Mouse (Mus musculus) stomach, postnatal 0 days (tissue): ENCODE results near the gene Dohh. TPM values are rescaled to one million over a fixed set of nuclear protein-coding genes. Genes with fewer than 3 reads are reported as not detected.

Experiments used
- ATAC-seq: fragments of 200-750 bp; cut with Nextera tagmentation; 2 replicates; pipeline ENCODE4 v1.8.0; 2017; ENCODE audit not compliant: low FRiP score, low TSS enrichment
- DNase-seq: peaks from one replicate; pipeline ENCODE4 v3.0.0-alpha.2; 2016; ENCODE audit warnings: low spot score
- H3K27ac ChIP-seq: fragments of 300-500 bp; sonication (generic); replicated peaks from 2 replicates; pipeline ENCODE4 v1.5.1; 2014; ENCODE audit warnings: mild to moderate bottlenecking, control low read depth
- H3K27me3 ChIP-seq: fragments of 300-500 bp; sonication (generic); 2 replicates; pipeline ENCODE4 v1.6.1; 2014; ENCODE audit warnings: low read length; ENCODE audit not compliant: control insufficient read depth, insufficient read depth
- H3K36me3 ChIP-seq: fragments of 300-500 bp; sonication (generic); 2 replicates; pipeline ENCODE4 v1.6.1; 2014; ENCODE audit warnings: low read length, mixed read lengths; ENCODE audit not compliant: control insufficient read depth, insufficient read depth
- H3K4me1 ChIP-seq: fragments of 300-500 bp; sonication (generic); replicated peaks from 2 replicates; pipeline ENCODE4 v1.6.1; 2014; ENCODE audit warnings: antibody characterized with exemption; ENCODE audit not compliant: control insufficient read depth, insufficient read depth
- H3K4me2 ChIP-seq: fragments of 300-500 bp; sonication (generic); replicated peaks from 2 replicates; pipeline ENCODE4 v1.6.1; 2014; ENCODE audit warnings: low read depth, mild to moderate bottlenecking, control low read depth, moderate library complexity
- H3K4me3 ChIP-seq: fragments of 300-500 bp; sonication (generic); 2 replicates; pipeline ENCODE4 v1.5.1; 2014; ENCODE audit warnings: low read depth, low read length, control low read depth
- H3K9ac ChIP-seq: fragments of 300-500 bp; sonication (generic); 2 replicates; pipeline ENCODE4 v1.6.1; 2014; ENCODE audit warnings: mild to moderate bottlenecking, low read length, control low read depth, mixed read lengths
- H3K9me3 ChIP-seq: fragments of 300-500 bp; sonication (generic); 2 replicates; pipeline ENCODE4 v1.6.1; 2016; ENCODE audit warnings: low read length; ENCODE audit not compliant: control insufficient read depth
- CTCF ChIP-seq: IDR thresholded peaks from 2 replicates; pipeline ENCODE4 v1.5.1; 2016; ENCODE audit warnings: antibody characterized with exemption, low read depth, mild to moderate bottlenecking, moderate library complexity
- EP300 ChIP-seq: optimal IDR thresholded peaks from 2 replicates; pipeline ENCODE3; 2016; ENCODE audit warnings: antibody characterized with exemption
- WGBS: fragments of 180-500 bp; shearing (Covaris S2); extraction: QIAGEN DNeasy Blood & Tissue Kit; methylation state at CpG from one replicate; pipeline ENCODE4 v1.1.7; 2014; 5-methylcytosine and 5-hydroxymethylcytosine counted together
- polyA plus RNA-seq: library from polyadenylated mRNA; unstranded; fragments of >200 nt; fragmentation: Nextera tagmentation; extraction: Ambion mirVana; gene quantifications from 2 replicates; pipeline ENCODE4 v1.2.1, GENCODE M21; 2015

The Dohh gene
- polyA plus RNA-seq, 1 experiment from 2014 or later: 59.4 TPM

GRCm38 (mm10) chr10:81377793-81378552 lies 6.3 kb upstream of the Dohh start, which contains the start of gene Fzr1:
TSS of gene Fzr1 (minus strand) at chr10:81378516.
- peaks cover 5% of the 10 kb centered on the region; the same call in 1 of the 2 replicates for H3K36me3 ChIP-seq
- no peak; the same call in 1 of the 2 replicates for ATAC-seq
- no peaks in the 10 kb centered on the region for H3K9me3 ChIP-seq
- no peak for DNase-seq
- under 1% methylated on average over 53 of the region's 59 CpGs for WGBS
- peak within 1 kb of the TSS; percentile 77 for H3K27ac ChIP-seq
- peaks cover 13% of the 10 kb centered on the region for H3K4me1 ChIP-seq
- peak within 1 kb of the TSS; percentile 86 for H3K4me3 ChIP-seq
- TF ChIP-seq EP300 (no peak), CTCF (no peak)
- H3K27me3 ChIP-seq: no peaks in the 10 kb centered on the region
- H3K9ac ChIP-seq: peak within 1 kb of the TSS; percentile 91
- H3K4me2 ChIP-seq: peak within 1 kb of the TSS; percentile 84

- Histone ChIP-seq H3K9ac (peak overlapping the region; percentile 43), H3K4me1 (peaks cover 13% of the 10 kb centered on the region), H3K36me3 (peaks cover 5% of the 10 kb centered on the region; the same call in 1 of the 2 replicates), H3K9me3 (no peaks in the 10 kb centered on the region), H3K4me2 (peak overlapping the region; percentile 57), H3K4me3 (peak overlapping the region; percentile 86), H3K27ac (peak overlapping the region; percentile 25; the same call in 1 of the 2 replicates), H3K27me3 (no peaks in the 10 kb centered on the region)
- TF ChIP-seq EP300: no peak
- peak; percentile 40 for TF ChIP-seq CTCF
- peak; percentile 95 for ATAC-seq
- under 1% methylated on average over 42 of the region's 46 CpGs for WGBS
- peak; percentile 100 for DNase-seq
Measured at GRCm38 (mm10) chr10:81378553-81379182, 5.6 kb upstream of the Dohh start.

GRCm38 (mm10) chr10:81379183-81379553 lies 5.1 kb upstream of the Dohh start:
- H3K9ac ChIP-seq: peak overlapping the region; percentile 43
- peak overlapping the region; percentile 25; the same call in 1 of the 2 replicates for H3K27ac ChIP-seq
- peaks cover 13% of the 10 kb centered on the region for H3K4me1 ChIP-seq
- H3K27me3 ChIP-seq: no peaks in the 10 kb centered on the region
- WGBS: 60% methylated on average over 3 of the region's 3 CpGs
- H3K4me3 ChIP-seq: peak overlapping the region; percentile 51
- TF ChIP-seq CTCF (no peak), EP300 (no peak)
- H3K9me3 ChIP-seq: no peaks in the 10 kb centered on the region
- DNase-seq (no peak), ATAC-seq (no peak)
- H3K4me2 ChIP-seq: peak overlapping the region; percentile 57
- peaks cover 3% of the 10 kb centered on the region; the same call in 1 of the 2 replicates for H3K36me3 ChIP-seq

GRCm38 (mm10) chr10:81379809-81380378 lies 4.3 kb upstream of the Dohh start:
- H3K4me2 ChIP-seq: no peak overlapping the region
- H3K36me3 ChIP-seq: no peaks in the 10 kb centered on the region
- peaks cover 13% of the 10 kb centered on the region for H3K4me1 ChIP-seq
- H3K27ac ChIP-seq: no peak overlapping the region
- ATAC-seq: no peak
- H3K4me3 ChIP-seq: no peak overlapping the region
- no peak overlapping the region for H3K9ac ChIP-seq
- DNase-seq: no peak
- 89% methylated on average over 6 of the region's 6 CpGs for WGBS
- no peak for TF ChIP-seq CTCF
- no peak for TF ChIP-seq EP300
- no peaks in the 10 kb centered on the region for H3K27me3 ChIP-seq
- no peaks in the 10 kb centered on the region for H3K9me3 ChIP-seq

- DNase-seq (peak; percentile 88), ATAC-seq (peak; percentile 1; the same call in 1 of the 2 replicates)
- Histone ChIP-seq H3K9me3 (no peaks in the 10 kb centered on the region), H3K4me2 (no peak overlapping the region), H3K4me1 (peaks cover 13% of the 10 kb centered on the region), H3K4me3 (no peak overlapping the region), H3K9ac (no peak overlapping the region), H3K27ac (peak overlapping the region; percentile 30; the same call in 1 of the 2 replicates), H3K27me3 (no peaks in the 10 kb centered on the region), H3K36me3 (peaks cover 4% of the 10 kb centered on the region; the same call in 1 of the 2 replicates)
- 51% methylated on average over 5 of the region's 5 CpGs for WGBS
- TF ChIP-seq CTCF (no peak), EP300 (no peak)
Measured at GRCm38 (mm10) chr10:81382039-81382438, 2.2 kb upstream of the Dohh start.
